Mouse (Mus musculus): Measurements from ENCODE around the gene Isoc2b. TPM values are rescaled to one million over a fixed set of nuclear protein-coding genes. Genes with fewer than 3 reads are reported as not detected.
"Not testable (repeated sequence)": the region's sequence is repeated elsewhere in the genome, so short reads cannot be mapped to it uniquely, and the experiment has no call there.

The Isoc2b gene
- 1 to 10 TPM; 5.3 to 6.1 (median 6.0) TPM for total RNA-seq (2022)

DNA sequence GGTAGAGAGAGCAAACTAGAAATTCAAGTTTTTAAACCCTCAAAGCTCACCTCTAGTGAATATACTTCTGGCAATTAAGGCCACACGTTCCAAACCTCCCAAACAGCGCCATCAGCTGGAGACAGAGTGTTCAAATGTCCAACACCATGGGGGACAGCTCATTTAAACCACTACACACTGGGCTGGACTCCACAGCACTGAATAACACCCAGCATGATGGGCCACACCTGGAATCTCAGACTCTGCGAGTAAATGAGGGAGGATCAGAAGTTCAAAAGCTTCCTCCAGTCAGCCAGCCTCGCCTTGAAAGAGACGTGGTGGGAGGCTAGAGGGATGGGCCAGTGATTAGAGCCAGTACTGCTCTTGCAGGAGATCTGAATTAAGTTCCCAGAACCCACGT is at the start of gene Isoc2b:
Gene Isoc2b, minus strand, starts transcription at position 126 of the 400 bp plus-strand sequence.
- DNase-seq (ENCODE audit: low spot score), result no peak

DNA sequence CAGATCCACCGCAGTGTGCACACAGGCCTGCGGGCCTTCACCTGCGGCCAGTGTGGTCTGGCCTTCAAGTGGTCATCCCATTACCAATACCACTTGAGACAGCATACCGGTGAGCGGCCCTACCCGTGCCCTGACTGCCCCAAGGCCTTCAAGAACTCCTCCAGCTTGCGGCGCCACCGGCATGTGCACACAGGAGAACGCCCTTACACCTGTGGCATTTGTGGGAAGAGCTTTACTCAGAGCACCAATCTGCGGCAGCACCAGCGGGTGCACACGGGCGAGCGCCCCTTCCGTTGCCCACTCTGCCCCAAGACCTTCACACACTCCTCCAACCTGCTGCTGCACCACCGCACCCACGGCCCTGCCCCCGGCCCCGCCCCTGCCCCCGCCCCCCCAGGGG is 49.0 kb upstream of the Isoc2b start:
- DNase-seq (ENCODE audit: low spot score), result no peak

DNA sequence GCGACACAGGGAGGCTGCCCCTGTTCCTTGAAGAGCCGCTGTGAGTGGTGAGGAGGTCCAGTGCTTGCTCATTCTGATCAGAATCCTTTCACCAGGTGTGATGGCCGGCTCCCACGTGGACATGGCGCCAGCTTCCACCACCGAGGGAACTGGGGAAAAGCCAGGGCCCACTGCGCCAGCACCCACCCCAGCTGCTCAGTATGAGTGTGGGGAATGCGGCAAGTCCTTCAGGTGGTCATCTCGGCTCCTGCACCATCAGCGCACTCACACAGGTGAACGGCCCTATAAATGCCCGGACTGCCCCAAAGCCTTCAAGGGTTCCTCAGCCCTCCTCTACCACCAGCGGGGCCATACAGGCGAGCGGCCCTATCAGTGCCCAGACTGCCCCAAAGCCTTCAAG is 48.6 kb upstream of the Isoc2b start:
- DNase-seq (ENCODE audit: low spot score), result no peak

- no peak for DNase-seq (ENCODE audit: low spot score)
These were observed 47.4 kb upstream of the Isoc2b start for GRCm38 (mm10) chr7:4917494-4917893.

GRCm38 (mm10) chr7:4915669-4916416 is 45.8 kb upstream of the Isoc2b start:
- DNase-seq (ENCODE audit: low spot score), result no peak

- DNase-seq (ENCODE audit: low spot score), result peak; percentile 96
These were observed 45.1 kb upstream of the Isoc2b start, which contains the start of gene Zfp628 for GRCm38 (mm10) chr7:4915007-4915665. Gene Zfp628 (plus strand): TSS chr7:4915217.

GRCm38 (mm10) chr7:4912248-4912647 is 42.2 kb upstream of the Isoc2b start:
- no peak for DNase-seq (ENCODE audit: low spot score)

GRCm38 (mm10) chr7:4911561-4911960 is 41.5 kb upstream of the Isoc2b start:
- peak; percentile 60 for DNase-seq (ENCODE audit: low spot score)

DNA sequence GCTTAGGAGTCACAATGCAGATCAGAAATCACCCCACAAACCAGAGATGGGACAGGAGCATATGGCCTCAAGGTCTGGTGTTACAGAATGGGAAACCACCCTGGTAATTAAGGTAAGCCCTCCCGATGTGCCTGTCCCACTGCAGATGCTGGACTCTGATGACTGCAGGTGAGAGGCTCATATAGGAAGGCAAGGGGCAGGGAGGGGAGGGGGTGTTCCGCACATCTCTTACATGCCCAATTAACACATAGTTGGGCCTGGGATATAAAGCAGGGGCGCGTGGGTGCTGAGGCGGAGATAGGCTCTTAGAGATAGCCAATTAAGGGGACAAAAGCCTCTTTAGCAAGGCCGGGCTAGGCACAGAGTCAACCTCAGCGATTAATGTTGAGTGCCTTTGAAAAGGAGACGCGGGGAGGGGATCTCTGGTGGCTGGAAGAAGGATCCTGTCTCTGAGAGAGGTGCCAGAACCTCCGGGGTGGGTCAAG is 36.5 kb upstream of the Isoc2b start, which contains the start of gene Gm36210:
Gene Gm36210, minus strand, starts transcription at position 51 of the 485 bp plus-strand sequence.
- no peak for DNase-seq (ENCODE audit: low spot score)

GRCm38 (mm10) chr7:4902404-4902803 is 32.3 kb upstream of the Isoc2b start:
- DNase-seq (ENCODE audit: low spot score), result no peak

DNA sequence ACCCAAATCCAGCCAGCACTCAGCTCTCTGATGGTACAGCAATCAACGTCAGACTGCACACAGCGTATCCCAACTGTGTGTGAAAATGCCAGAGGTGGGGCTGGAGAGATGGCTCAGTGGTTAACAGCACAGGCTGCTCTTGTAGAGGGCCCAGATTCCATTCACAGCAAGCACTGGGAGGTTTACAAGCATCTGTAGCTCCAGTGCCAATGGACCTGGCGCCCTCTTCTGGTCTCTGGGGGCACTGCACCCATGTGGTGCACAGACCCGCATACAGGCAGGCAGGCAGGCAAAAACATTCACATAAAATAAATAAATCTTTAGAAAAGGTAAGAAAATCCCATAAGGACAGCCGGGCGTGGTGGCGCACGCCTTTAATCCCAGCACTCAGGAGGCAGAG is 31.1 kb upstream of the Isoc2b start:
- DNase-seq (ENCODE audit: low spot score), result no peak

- DNase-seq (ENCODE audit: low spot score), result no peak
These were observed 30.4 kb upstream of the Isoc2b start for GRCm38 (mm10) chr7:4900523-4900851.

GRCm38 (mm10) chr7:4899649-4900522 is 29.8 kb upstream of the Isoc2b start:
- DNase-seq (ENCODE audit: low spot score), result peak; percentile 21

- DNase-seq (ENCODE audit: low spot score), result no peak
These were observed 29.0 kb upstream of the Isoc2b start for GRCm38 (mm10) chr7:4898851-4899648.

DNA sequence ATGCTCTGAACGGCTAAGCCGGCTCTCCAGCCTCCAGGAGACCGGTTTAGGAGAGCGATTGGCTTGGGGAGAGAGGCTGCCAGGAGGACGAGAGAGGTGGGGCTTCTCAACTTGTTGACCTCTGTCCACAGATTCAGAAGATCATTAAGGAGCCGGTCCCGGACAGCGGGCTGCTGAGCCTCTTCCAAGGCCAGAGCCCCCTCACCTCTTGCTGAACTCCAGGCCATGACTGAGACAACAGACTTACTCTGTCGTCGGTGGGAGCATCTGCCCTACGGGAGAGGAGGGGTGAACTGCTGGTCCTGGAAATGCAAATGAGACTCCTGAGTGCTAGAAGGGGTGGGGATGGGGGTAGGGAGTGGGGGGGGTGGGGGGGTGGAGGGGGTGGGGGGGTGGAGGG is 25.1 kb upstream of the Isoc2b start:
- no peak for DNase-seq (ENCODE audit: low spot score)

- DNase-seq (ENCODE audit: low spot score), result no peak
These were observed 16.6 kb upstream of the Isoc2b start for GRCm38 (mm10) chr7:4886680-4887079.

- DNase-seq (ENCODE audit: low spot score), result not testable (repeated sequence)
These were observed 9.0 kb upstream of the Isoc2b start for GRCm38 (mm10) chr7:4879036-4879435.

DNA sequence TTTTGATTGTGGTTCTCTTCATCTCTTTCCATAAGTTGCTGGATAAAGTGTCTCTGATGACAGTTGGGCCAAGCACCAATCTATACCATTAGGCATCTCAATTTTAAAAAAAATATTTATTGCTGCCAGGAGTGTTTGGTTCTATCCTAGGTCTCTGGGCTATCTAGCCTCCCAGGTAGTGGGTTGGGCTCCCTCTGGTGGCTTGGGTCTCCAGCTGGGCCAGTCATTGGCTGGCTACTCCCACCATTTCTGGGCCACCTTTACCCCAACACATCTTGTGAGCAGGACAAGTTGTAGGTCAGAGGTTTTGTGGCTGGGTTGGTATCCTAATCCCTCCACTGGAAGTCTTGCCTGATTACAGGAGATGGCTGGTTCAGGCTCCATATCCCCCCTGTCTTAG is 8.1 kb upstream of the Isoc2b start:
- no peak for DNase-seq (ENCODE audit: low spot score)

DNA sequence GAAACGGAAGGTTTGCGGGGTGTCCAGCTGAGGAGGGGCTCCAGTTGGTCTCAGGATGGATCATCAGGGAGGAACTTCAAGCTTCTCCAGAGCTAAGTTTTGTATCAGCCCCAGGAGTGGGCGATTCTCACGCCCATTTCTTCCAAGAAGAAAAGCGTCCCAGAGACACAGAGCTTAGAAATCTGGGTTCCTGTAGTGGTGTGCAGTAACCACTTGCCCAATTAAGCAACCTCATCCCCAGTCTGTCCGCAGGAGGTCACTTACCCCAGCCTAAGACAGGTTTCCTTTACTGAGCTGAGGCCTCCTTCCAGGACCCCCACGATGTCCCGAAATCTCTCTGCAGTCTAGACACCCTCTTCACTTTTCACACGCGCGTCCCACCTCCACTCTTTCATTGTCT is 7.2 kb upstream of the Isoc2b start:
- DNase-seq (ENCODE audit: low spot score), result no peak

DNA sequence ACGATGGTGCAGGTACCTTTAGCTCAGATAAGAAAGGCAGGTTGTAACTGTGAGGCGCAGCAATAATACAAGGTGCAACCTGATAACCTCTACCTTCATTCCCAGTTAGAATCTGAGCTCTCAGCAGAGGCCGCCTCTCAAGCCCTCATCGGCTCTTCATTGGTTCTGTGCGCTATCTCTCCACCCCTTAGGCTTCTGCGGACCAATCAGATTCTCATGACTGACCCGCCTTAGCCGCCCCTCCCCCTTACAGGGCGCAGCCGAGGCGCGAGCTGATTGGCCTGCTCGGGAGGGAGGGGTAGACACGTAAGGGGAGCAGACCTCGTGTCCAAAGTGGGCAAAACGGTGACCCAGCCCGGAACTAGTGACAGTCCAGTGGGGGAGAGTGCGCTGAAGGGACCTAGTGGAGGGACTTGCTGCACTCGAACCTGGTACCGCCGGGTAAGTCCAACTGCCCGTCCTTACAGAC is 6.7 kb upstream of the Isoc2b start, which contains the start of gene Isoc2a:
Gene Isoc2a, plus strand, starts transcription at position 401 of the 469 bp plus-strand sequence.
- DNase-seq (ENCODE audit: low spot score), result peak; percentile 90

GRCm38 (mm10) chr7:4866631-4867180 is 3.4 kb downstream of the Isoc2b start:
- DNase-seq (ENCODE audit: low spot score), result no peak
